Mouse (Mus musculus) stomach, postnatal 0 days (tissue): Measurements from ENCODE around the gene Prmt6.

ENCODE experiments used
- CTCF ChIP-seq: IDR thresholded peaks from 2 replicates; pipeline ENCODE4 v1.5.1; 2016; ENCODE audit warnings: antibody characterized with exemption, low read depth, mild to moderate bottlenecking, moderate library complexity
- EP300 ChIP-seq: optimal IDR thresholded peaks from 2 replicates; pipeline ENCODE3; 2016; ENCODE audit warnings: antibody characterized with exemption

- no peak for TF ChIP-seq CTCF
- no peak for TF ChIP-seq EP300
Measured at GRCm38 (mm10) chr3:110253105-110253504, 2.3 kb upstream of the Prmt6 start.
